Mouse (Mus musculus) embryonic fibroblast, embryonic 13.5 days (primary cell): ENCODE measurements around the gene H2afb1. TPM values are rescaled to one million over a fixed set of nuclear protein-coding genes. Genes with fewer than 3 reads are reported as not detected.
"Not testable (repeated sequence)": the region's sequence is repeated elsewhere in the genome, so short reads cannot be mapped to it uniquely, and the experiment has no call there.

ENCODE experiments used
- H3K27ac ChIP-seq: 2 replicates; pipeline ENCODE4 v1.5.1; 2012; ENCODE audit warnings: low read length, control low read depth, inconsistent platforms; ENCODE audit not compliant: insufficient read depth
- H3K4me1 ChIP-seq: 2 replicates; pipeline ENCODE4 v1.6.1; 2011; ENCODE audit warnings: low read length; ENCODE audit not compliant: control insufficient read depth, insufficient read depth
- H3K4me3 ChIP-seq: 2 replicates; pipeline ENCODE4 v1.5.1; 2011; ENCODE audit warnings: mild to moderate bottlenecking, control low read depth, low read length; ENCODE audit not compliant: insufficient read depth
- CTCF ChIP-seq: IDR thresholded peaks from 2 replicates; pipeline ENCODE4 v1.5.1; 2011; ENCODE audit warnings: mild to moderate bottlenecking, control low read depth, low read length, moderate library complexity, borderline replicate concordance; ENCODE audit not compliant: insufficient read depth
- polyA plus RNA-seq: library from polyadenylated mRNA; stranded (reverse); fragments of >200 nt; gene quantifications from 2 replicates; pipeline ENCODE4 v1.2.4, GENCODE M21; 2011; ENCODE audit warnings: low read depth; ENCODE audit not compliant: missing spikeins, insufficient read length

The H2afb1 gene
- polyA plus RNA-seq, result not detected in 2 replicates

DNA sequence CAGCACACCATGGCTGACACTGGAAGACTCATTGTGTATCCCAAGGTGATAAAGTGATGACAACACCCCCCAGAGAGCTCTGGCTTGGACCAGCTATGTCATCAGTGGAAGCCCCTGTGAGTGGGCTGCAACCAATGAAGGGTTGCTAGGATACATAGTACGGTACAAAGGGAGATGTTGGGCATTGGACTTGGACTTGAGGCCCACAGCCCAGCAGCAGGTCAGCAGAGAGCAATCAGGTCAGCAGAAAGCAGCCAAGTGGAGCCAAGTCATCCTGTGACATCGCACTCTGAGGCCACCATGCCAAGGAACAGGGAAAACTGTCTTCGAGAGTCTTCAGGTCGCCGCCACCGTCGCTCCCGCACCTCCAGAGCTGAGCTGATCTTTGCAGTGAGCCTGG is at the start of gene H2afb1:
Gene H2afb1 (plus strand): TSS at position 301 of the 400 bp plus-strand sequence.
- not testable (repeated sequence) for H3K4me3 ChIP-seq, H3K27ac ChIP-seq, H3K4me1 ChIP-seq

- Histone ChIP-seq H3K27ac (no peak overlapping the region), H3K4me1 (no peaks in the 10 kb centered on the region), H3K4me3 (no peak overlapping the region)
- TF ChIP-seq CTCF, result no peak
Observed at GRCm38 (mm10) chrX:117036085-117036484, 21.5 kb downstream of the H2afb1 start.
